Mouse (Mus musculus) lung, adult 2 months (tissue): ENCODE measurements around the gene 6430628N08Rik. TPM values are rescaled to one million over a fixed set of nuclear protein-coding genes. Genes with fewer than 3 reads are reported as not detected.

Experiments
- DNase-seq: peaks from one replicate; pipeline ENCODE4 v3.0.0; 2022
- H3K4me1 ChIP-seq: fragments of 200-500 bp; 2 replicates; pipeline ENCODE4 v1.6.1; 2011; ENCODE audit warnings: low read length; ENCODE audit not compliant: control insufficient read depth, insufficient read depth
- H3K4me3 ChIP-seq: fragments of 200-500 bp; replicated peaks from 2 replicates; pipeline ENCODE3; 2011; ENCODE audit warnings: low read depth, mild to moderate bottlenecking, control low read depth, low read length; ENCODE audit errors: extremely low read depth
- CTCF ChIP-seq: fragments of 200-500 bp; IDR thresholded peaks from 2 replicates; pipeline ENCODE4 v1.5.1; 2011; ENCODE audit warnings: mild to moderate bottlenecking, low read length, control low read depth; ENCODE audit not compliant: insufficient read depth
- POLR2A ChIP-seq: fragments of 200-500 bp; IDR thresholded peaks from 2 replicates; pipeline ENCODE4 v1.6.1; 2011; ENCODE audit warnings: low read depth, mild to moderate bottlenecking, control low read depth, low read length, borderline replicate concordance; ENCODE audit errors: extremely low read depth
- WGBS: fragments of 180-500 bp; shearing (Covaris S2); methylation state at CpG from one replicate; pipeline ENCODE4 v1.1.7; 2018; 5-methylcytosine and 5-hydroxymethylcytosine counted together
- polyA plus RNA-seq: library from polyadenylated mRNA; depleted of rRNA; stranded (reverse); fragments of >200 nt; gene quantifications from 2 replicates; pipeline ENCODE4 v1.2.3, GENCODE M21; 2012; rRNA removed

6430628N08Rik gene
- not detected in 2 replicates for polyA plus RNA-seq

DNA sequence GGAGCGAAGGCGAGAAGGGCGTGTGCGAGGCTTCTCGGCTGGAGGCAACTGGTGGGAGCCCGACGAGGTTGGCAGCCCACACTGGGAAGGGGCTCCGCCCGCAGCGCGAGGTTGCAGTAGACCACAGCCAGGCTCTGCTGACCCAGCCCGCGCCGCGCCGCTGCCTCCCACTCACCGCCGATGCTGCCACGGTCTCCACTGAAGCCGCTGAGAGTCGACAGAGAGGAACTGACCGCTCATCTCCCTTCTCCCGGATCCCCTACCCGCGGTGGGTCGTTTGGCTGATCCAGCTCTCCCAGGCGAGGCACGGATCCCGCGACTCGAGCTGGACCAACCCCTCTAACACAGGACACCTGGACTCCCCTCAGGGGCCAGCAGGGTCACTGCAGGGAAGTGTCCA lies at the start of gene 6430628N08Rik:
Gene 6430628N08Rik, plus strand, starts transcription at position 113 of the 400 bp plus-strand sequence.
- DNase-seq = no peak
- Histone ChIP-seq H3K4me3 (peak within 1 kb of the TSS; percentile 24), H3K4me1 (peaks cover 4% of the 10 kb centered on the region)
- WGBS = 1% methylated on average over 31 of the region's 31 CpGs
- no peak for TF ChIP-seq POLR2A
- TF ChIP-seq CTCF = no peak

DNA sequence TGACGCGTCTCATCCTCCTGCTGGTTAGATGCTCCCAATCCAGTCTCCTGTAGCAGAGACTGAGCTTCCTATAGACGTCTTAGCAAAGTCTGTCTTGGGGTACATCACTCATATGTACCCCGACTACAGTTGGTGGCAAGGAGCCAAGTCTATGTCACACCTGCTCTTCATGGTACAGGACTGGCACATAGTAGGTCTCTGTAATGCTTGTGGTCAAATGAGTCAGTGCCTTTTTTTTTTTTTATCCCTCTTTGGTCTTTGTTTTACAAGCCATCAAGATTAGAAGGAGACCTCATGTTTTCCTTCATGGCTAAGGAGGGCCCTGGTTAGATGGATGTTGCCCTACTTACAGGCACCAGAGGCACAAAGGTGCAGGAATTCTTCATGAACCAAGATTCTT lies 49.6 kb upstream of the 6430628N08Rik start:
- 85% methylated on average over 4 of the region's 4 CpGs for whole genome bisulfite sequencing
- H3K4me3 ChIP-seq = no peak overlapping the region
- peaks cover 5% of the 10 kb centered on the region for H3K4me1 ChIP-seq
- TF ChIP-seq POLR2A (no peak), CTCF (no peak)
- no peak for DNase-seq

DNA sequence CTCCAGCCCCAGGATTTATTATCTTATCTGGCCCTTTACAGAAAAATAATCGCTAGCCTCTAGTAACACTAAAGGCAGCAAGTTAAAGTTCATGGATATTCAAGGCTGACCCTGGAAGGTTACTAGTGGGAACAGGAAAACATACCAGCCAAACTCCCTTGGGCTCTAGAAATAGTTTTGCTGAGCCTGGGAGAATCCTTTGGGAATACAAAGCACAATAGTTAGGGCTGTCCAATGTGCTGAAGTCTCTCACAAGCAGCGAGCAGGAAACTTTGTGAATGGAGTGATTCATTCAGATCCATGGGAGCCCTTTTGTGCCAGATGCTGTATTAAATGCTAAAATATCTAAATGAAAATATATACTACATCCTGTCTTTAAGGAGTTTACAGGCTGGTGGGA lies 43.8 kb upstream of the 6430628N08Rik start:
- H3K4me1 ChIP-seq = peaks cover 8% of the 10 kb centered on the region
- DNase-seq = no peak
- 61% methylated on average over 2 of the region's 2 CpGs for WGBS
- no peak overlapping the region for H3K4me3 ChIP-seq
- no peak for TF ChIP-seq POLR2A
- no peak for TF ChIP-seq CTCF

DNA sequence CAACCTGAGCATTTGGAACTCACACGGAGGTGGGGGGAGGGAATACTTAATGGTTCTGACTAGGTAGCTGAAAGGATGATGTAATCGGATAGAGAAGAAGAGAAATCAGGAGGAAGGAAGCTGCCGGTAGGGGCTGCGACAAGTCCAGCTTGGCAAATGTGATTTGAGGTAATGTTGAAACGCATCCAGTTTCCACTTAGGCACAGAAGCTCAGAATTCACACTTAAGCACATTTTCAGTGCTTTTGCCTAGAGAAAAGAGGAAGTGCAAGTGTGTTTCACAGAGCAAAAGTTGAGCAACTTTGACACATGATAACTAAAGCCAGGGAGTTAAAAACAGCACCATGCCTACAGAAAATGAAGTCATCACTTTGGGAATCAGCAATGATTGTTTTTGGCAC lies 43.1 kb upstream of the 6430628N08Rik start:
- H3K4me3 ChIP-seq = no peak overlapping the region
- peaks cover 8% of the 10 kb centered on the region for H3K4me1 ChIP-seq
- WGBS = 27% methylated on average over 5 of the region's 5 CpGs
- TF ChIP-seq CTCF = no peak
- TF ChIP-seq POLR2A = no peak
- DNase-seq = no peak

DNA sequence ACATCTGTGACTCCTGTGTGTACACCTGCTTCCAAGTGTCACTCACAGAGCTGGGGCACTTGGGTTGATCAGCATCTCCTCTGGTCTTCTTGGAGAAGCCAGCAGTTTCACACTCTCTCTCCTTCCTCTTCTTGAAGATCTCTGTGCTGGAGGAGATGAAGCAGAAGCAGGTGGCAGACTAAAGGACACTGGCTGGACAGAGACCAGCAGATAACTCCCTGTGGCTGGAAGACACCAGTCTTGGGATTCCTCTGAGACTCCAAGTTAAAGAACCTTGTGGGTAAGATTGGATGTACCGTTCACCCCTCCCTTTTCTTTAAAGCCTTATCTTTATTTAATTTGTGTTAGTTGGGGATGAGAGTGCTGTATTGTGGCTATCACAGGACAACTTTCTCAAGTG lies 42.4 kb upstream of the 6430628N08Rik start:
- Histone ChIP-seq H3K4me1 (peaks cover 8% of the 10 kb centered on the region), H3K4me3 (no peak overlapping the region)
- no peak for DNase-seq
- WGBS = 77% methylated on average over 1 of the region's 1 CpGs
- TF ChIP-seq CTCF (no peak), POLR2A (no peak)

DNA sequence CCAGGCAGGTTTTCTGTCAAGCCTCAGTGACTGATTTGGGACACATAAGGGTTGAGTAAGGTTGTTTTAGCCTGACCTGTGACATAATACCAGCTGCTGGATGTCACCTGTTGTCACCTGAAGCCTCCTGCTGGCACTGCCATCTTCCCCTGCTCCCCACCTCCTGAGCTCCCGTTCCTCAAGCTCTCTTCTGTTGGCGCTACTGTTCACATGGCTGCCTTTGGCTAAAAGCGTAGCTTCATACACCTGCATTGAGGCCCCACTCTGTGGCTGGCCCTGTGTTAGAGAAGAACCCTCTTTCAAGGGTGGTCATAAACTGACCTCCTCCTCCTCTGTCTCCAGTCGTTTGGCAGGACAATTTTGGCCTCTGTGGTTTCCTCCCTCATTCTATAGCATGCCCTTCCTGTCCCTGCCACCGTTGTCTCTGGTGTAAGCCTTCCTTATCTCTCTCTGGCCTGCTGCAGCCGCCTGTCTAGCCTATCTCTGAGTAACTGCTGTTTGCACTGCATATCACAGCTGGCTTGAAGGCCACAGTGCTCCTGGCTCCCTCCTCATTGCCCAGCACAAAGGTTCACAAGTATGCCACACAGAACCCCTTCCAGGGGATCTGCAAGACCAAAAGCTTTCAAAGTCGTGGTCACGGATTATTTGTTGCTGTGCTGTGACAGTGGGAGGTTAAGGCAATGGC lies 41.3 kb upstream of the 6430628N08Rik start:
- WGBS = 49% methylated on average over 8 of the region's 8 CpGs
- Histone ChIP-seq H3K4me1 (peaks cover 8% of the 10 kb centered on the region), H3K4me3 (no peak overlapping the region)
- no peak for TF ChIP-seq CTCF
- no peak for TF ChIP-seq POLR2A
- no peak for DNase-seq

DNA sequence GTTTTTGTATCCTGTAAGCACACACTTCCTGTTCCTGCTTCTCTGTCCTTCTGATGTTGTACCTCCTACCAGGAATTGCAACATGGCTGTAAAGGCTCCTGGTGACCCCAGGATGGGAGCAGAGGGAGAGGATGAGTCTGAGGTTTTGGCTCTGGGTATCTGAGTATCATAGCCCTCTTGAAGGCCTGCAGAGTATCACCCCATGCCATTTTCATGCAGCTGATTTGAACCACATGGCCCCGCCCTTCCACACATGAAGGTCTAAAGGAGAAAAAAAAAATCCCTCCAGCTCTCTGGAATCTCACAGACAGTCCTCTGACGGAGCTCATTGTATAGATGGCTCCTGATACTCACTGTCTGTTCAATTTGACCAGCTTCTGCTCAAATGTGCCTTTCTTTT lies 40.4 kb upstream of the 6430628N08Rik start:
- H3K4me1 ChIP-seq = peaks cover 8% of the 10 kb centered on the region
- no peak for TF ChIP-seq CTCF
- 75% methylated on average over 2 of the region's 2 CpGs for WGBS
- no peak for DNase-seq
- H3K4me3 ChIP-seq = no peak overlapping the region

DNA sequence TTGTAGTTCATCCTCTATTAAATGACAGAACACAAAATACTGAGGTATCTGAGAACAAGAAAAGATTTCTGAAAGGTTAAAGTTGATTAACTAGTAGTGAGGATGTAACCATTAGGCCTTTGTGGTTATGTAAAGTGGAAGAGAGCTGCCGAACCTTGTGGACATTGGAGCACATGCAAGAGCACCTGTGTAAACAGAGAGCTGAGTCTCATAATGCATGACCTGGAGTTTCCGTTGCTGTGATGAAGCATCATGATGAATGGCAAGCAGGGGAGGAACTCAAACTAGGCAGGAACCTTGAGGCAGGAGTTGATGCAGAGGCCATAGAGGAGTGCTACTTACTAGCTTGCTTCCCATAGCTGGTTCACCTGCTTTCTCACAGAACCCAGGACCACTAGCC lies 39.8 kb upstream of the 6430628N08Rik start:
- DNase-seq = no peak
- 35% methylated on average over 2 of the region's 2 CpGs for WGBS
- Histone ChIP-seq H3K4me3 (no peak overlapping the region), H3K4me1 (peaks cover 8% of the 10 kb centered on the region)
- TF ChIP-seq CTCF (no peak), POLR2A (no peak)

DNA sequence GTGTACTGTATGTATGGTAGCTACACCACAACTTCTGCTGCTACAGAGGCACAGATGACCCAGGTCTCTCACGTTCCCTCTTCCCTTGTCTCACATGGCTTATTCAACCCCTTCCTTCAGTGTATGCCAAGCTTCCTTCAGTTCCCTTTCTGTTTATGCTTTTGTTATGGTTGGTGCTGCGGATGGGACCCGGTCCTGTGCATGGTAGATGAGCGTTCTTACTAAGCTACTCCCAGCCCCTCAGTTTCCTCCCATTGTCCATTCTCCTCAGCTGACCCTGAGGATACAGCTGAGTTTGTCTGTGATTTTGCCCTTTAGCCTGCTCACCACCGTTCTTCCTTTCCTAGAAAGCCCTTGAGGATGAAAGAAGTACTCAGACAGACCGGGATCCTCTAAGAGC lies 38.9 kb upstream of the 6430628N08Rik start:
- Histone ChIP-seq H3K4me1 (peaks cover 8% of the 10 kb centered on the region), H3K4me3 (peak overlapping the region; percentile 25)
- DNase-seq = no peak
- 50% methylated on average over 6 of the region's 6 CpGs for WGBS
- TF ChIP-seq CTCF (no peak), POLR2A (no peak)

DNA sequence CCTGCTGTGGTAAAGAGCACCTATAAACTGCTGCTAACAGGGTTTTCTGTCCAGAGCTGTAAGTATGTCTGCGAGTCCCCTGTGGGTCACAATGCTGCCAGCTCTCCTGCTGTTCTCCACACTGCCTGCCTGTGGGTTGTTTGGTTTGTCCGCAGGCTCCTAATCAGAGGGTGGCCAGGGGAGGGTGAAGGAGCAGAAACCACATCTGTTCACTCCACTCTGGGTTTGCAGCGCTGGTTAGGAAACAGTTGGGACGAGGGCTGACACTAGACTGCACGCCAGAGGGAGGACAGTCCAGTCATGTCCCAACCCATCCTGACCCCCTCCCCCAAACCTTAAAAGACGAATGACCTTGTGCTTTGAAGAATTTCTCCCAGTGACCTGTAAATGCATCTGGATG lies 35.4 kb upstream of the 6430628N08Rik start:
- TF ChIP-seq CTCF (no peak), POLR2A (no peak)
- WGBS = 59% methylated on average over 6 of the region's 6 CpGs
- no peak for DNase-seq
- no peak overlapping the region for H3K4me3 ChIP-seq
- H3K4me1 ChIP-seq = peaks cover 4% of the 10 kb centered on the region

DNA sequence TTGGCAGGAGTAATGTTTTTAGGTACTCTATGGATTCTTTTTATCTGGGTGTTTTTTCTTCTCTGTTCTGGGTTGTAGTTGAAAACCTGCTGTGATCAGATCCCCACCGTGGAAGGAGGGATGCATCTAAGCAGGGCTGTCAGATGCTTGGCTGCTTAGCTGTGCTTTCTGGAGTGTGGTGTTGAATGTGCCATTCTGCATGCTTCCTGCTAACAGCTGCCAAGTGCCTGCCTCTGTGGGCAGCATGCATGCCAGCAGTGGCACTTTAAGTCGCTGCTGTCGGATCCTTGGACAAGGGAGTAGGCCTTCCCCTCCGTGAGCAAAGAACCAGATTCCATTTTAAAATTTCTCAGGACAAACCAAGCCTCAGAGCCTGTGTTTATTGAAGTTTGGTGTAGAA lies 34.9 kb upstream of the 6430628N08Rik start:
- 43% methylated on average over 4 of the region's 4 CpGs for WGBS
- TF ChIP-seq POLR2A (no peak), CTCF (no peak)

More for the DNA sequence above, 34.9 kb upstream of the 6430628N08Rik start:
- peaks cover 4% of the 10 kb centered on the region for H3K4me1 ChIP-seq
- no peak overlapping the region for H3K4me3 ChIP-seq
- DNase-seq = no peak
